ENCODE assay signal across 15 mouse cellular contexts in genomic region chr14:78435982-78436381, GRCm38 (mm10).
DNase-seq lines count a peak whose midpoint lies in the region; ATAC-seq lines count a peak whose summit lies in the region.
"Had no signal": no experiment of that assay in that cellular context is flagged by ENCODE, and none has a peak within 500 bp of the region (broad histone marks: within the 10 kb centered on the region; RNA-seq: fewer than 3 reads in every experiment).

No protein-coding gene starts in this region.

- peak; percentile 53 for ATAC-seq in activated CD4-positive, CD25-positive, alpha-beta regulatory T cell, adult 4 months
- ATAC-seq in megakaryocyte progenitor cell, adult 5-6 weeks (replicated peaks; ENCODE audit: poor library complexity) = 0 out of 2 replicates have a peak, but pooled peaks have one; percentile 9
- no peak for ATAC-seq in megakaryocyte-erythroid progenitor cell, adult 5-6 weeks (replicated peaks; ENCODE audit: low FRiP score, low TSS enrichment, poor library complexity, severe bottlenecking)
- ATAC-seq: forebrain, embryonic 15.5 days; intestine, postnatal 0 days had no signal

- peak; percentile 44 for DNase-seq in thymus, postnatal 0 days (ENCODE audit: low spot score)
- DNase-seq in thymus, postnatal 10 days (ENCODE audit: low spot score in 2 of 2) = no peak
- peak; percentile 78 for DNase-seq in CD4-positive helper T cell, adult 2 months (ENCODE audit: low read depth, low spot score)
- no peak for DNase-seq in layer of hippocampus, adult 18-20 months (ENCODE audit: low spot score in 2 of 2)
- no peak for DNase-seq in gastrocnemius, postnatal 25 days
- DNase-seq: adrenal gland, postnatal 10 days; B cell, adult 2 months; gastrocnemius, postnatal 10 days; heart, adult 2 months; heart, postnatal 36 days had no signal

Comparison
In these comparisons a context has a peak if more than half of its experiments do, and no peak if none do; other contexts are left out.
1. DNase-seq: peak in thymus, postnatal 0 days (single experiment) and CD4-positive helper T cell, adult 2 months (single experiment); none in thymus, postnatal 10 days (0 of 2), layer of hippocampus, adult 18-20 months (0 of 2) and gastrocnemius, postnatal 25 days (single experiment).